Mouse (Mus musculus) embryonic facial prominence, embryonic 13.5 days (tissue): ENCODE results near the gene Ypel2. TPM values are rescaled to one million over a fixed set of nuclear protein-coding genes. Genes with fewer than 3 reads are reported as not detected.

Source experiments
- ATAC-seq: fragments of 200-750 bp; cut with Nextera tagmentation; 2 replicates; pipeline ENCODE4 v1.8.0; 2017; ENCODE audit warnings: low read depth; ENCODE audit not compliant: insufficient number of reproducible peaks, insufficient read depth, low FRiP score, low TSS enrichment
- H3K27ac ChIP-seq: fragments of 300-500 bp; sonication (generic); 2 replicates; pipeline ENCODE4 v1.5.1; 2015; ENCODE audit warnings: moderate library complexity, mild to moderate bottlenecking, inconsistent platforms
- H3K27me3 ChIP-seq: fragments of 300-500 bp; sonication (generic); 2 replicates; pipeline ENCODE4 v1.6.1; 2015; ENCODE audit warnings: mild to moderate bottlenecking, inconsistent platforms
- H3K36me3 ChIP-seq: fragments of 300-500 bp; sonication (generic); 2 replicates; pipeline ENCODE4 v1.6.1; 2015; ENCODE audit warnings: mild to moderate bottlenecking, inconsistent platforms
- H3K4me1 ChIP-seq: fragments of 300-500 bp; sonication (generic); 2 replicates; pipeline ENCODE4 v1.6.1; 2015; ENCODE audit warnings: inconsistent platforms
- H3K4me2 ChIP-seq: fragments of 300-500 bp; sonication (generic); 2 replicates; pipeline ENCODE4 v1.6.1; 2015; ENCODE audit warnings: moderate library complexity, mild to moderate bottlenecking, inconsistent platforms
- H3K4me3 ChIP-seq: fragments of 300-500 bp; sonication (generic); 2 replicates; pipeline ENCODE4 v1.5.1; 2015; ENCODE audit warnings: mild to moderate bottlenecking, inconsistent platforms
- H3K9ac ChIP-seq: fragments of 300-500 bp; sonication (generic); 2 replicates; pipeline ENCODE4 v1.6.1; 2015; ENCODE audit warnings: mild to moderate bottlenecking, inconsistent platforms
- H3K9me3 ChIP-seq: fragments of 300-500 bp; sonication (generic); 2 replicates; pipeline ENCODE4 v1.6.1; 2016; ENCODE audit warnings: inconsistent platforms
- WGBS: fragments of 180-500 bp; shearing (Covaris S2); methylation state at CpG from one replicate; pipeline ENCODE4 v1.1.7; 2015; ENCODE audit warnings: mixed read lengths; 5-methylcytosine and 5-hydroxymethylcytosine counted together
- polyA plus RNA-seq: library from polyadenylated mRNA; unstranded; fragments of >200 nt; fragmentation: Nextera tagmentation; extraction: Ambion mirVana; gene quantifications from 2 replicates; pipeline ENCODE4 v1.2.1, GENCODE M21; 2015

Gene Ypel2
- polyA plus RNA-seq, 1 experiment from 2014 or later: 12.2 TPM

DNA sequence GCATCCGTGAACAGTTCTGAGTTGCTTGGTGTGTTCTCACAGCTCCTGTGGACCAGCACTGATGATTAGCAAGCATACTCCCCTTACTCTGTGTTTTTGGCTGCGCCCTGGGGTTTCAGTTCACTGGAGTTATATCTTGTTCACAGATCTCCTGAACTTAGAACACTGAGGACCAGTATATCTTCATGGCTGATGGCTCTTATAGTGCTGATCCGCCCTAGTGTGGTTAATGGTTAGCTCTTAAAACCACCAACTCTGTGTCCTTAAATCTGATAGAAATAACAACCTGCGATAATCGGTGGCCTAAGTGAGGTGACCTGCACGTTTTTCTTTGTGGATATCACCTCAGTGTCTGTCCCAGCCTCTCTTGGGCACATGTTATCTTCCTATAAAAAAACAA is 84.5 kb downstream of the Ypel2 start:
- Histone ChIP-seq H3K27ac (no peak overlapping the region), H3K4me3 (no peak overlapping the region), H3K4me1 (no peaks in the 10 kb centered on the region), H3K9ac (no peak overlapping the region), H3K36me3 (no peaks in the 10 kb centered on the region), H3K4me2 (no peak overlapping the region), H3K9me3 (no peaks in the 10 kb centered on the region), H3K27me3 (no peaks in the 10 kb centered on the region)
- ATAC-seq: no peak
- 81% methylated on average over 6 of the region's 6 CpGs for WGBS

DNA sequence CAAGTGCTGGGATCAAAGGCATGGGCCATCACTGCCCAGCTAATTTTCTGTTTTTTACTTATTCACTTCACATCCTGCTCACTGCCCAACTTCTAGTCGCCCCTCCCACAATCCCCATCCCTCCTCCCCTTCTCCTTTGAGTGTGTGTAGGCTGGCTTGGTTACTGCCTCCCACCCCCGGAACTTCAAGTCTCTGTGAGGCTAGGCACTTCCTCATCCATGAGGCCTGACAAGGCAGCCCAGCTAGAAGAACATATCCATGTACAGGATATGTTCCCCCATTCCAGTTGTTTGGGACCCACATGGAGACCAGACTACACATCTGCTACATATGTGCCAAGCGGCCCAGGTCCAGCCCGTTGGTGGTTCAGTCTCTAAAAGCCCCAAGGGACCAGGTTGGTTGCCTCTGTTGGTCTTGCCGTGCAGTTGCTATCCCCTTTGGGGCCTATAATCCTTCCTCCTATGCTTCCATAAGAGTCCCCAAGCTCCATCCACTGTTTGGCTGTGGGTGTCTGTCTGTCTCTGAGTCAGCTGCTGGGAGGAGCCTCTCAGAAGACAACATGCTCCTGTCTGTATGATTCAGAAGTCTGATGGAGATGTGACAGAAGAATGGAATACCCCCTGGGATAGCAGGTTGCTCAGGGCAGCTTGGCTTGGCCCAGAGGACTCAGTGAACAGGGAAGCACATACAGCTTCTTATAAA is 85.5 kb downstream of the Ypel2 start:
- Histone ChIP-seq H3K9me3 (no peaks in the 10 kb centered on the region), H3K4me2 (no peak overlapping the region), H3K36me3 (no peaks in the 10 kb centered on the region), H3K27me3 (no peaks in the 10 kb centered on the region), H3K4me3 (no peak overlapping the region), H3K9ac (no peak overlapping the region), H3K4me1 (no peaks in the 10 kb centered on the region), H3K27ac (no peak overlapping the region)
- no peak for ATAC-seq
- 67% methylated on average over 5 of the region's 5 CpGs for WGBS

DNA sequence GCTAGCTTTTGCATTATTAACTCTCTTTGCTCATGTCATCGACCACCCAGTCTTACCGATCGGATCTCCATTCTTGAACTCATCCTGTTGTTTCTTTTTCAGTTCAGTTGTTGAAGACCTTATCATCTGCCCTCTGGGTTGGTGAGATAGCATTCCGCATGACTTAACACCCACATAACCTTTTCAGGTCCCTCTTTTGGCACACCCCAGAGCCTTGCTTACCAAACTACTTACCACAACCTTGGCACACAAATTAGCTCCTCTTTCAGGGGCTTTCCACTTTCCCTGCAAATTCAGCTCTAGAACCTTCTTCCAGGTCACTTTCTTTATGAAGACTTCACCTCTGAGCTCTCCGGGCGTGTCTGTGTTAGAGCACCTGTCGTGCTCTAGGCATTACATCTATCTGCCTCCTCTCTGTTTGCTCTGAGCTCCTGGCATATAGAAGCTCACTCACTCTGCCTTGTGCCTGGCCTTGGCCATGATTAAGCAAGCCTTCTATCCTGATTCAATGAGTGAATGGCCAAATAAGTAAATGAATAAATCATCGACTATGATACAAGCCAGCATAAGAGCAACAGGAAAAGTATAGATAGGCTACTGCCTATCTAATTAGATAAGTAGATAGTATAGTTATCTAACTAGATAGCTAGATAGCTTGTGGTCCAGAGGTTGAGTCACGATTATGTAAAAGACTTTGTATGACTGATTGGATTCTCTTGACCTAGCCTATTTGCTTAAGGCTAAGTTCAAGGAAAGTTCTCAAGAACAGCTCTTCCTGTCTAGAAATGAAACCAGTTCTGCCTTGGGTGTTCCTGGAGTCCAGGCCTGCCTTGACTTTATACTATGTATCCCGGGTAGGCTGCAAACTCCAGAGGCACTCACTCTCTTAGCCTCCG is 86.5 kb downstream of the Ypel2 start:
- Histone ChIP-seq H3K4me1 (no peaks in the 10 kb centered on the region), H3K27ac (no peak overlapping the region), H3K9me3 (no peaks in the 10 kb centered on the region), H3K4me3 (no peak overlapping the region), H3K27me3 (no peaks in the 10 kb centered on the region), H3K4me2 (no peak overlapping the region), H3K36me3 (no peaks in the 10 kb centered on the region), H3K9ac (no peak overlapping the region)
- no peak for ATAC-seq
- 88% methylated on average over 11 of the region's 11 CpGs for whole genome bisulfite sequencing

DNA sequence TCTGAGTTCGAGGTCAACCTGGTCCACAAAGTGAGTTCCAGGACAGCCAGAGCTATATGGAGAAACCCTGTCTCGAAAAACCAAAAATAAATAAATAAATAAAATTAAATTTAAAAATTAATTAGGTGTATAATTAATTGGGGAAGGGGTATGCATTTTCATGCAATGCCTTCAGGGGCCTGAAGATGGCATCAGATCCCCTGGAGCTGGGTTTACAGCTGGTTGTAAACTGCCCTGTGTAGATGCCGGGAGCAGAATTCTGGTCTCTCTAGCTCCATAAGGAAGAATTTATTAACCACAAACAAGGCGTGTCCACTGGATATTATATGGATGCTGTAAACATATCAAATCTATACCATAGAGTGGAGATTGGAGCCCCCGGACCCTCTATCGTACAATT is 87.2 kb downstream of the Ypel2 start:
- Histone ChIP-seq H3K4me3 (no peak overlapping the region), H3K36me3 (no peaks in the 10 kb centered on the region), H3K4me2 (no peak overlapping the region), H3K27me3 (no peaks in the 10 kb centered on the region), H3K9me3 (no peaks in the 10 kb centered on the region), H3K27ac (no peak overlapping the region), H3K9ac (no peak overlapping the region), H3K4me1 (no peaks in the 10 kb centered on the region)
- no peak for ATAC-seq
- 89% methylated on average over 6 of the region's 6 CpGs for WGBS

DNA sequence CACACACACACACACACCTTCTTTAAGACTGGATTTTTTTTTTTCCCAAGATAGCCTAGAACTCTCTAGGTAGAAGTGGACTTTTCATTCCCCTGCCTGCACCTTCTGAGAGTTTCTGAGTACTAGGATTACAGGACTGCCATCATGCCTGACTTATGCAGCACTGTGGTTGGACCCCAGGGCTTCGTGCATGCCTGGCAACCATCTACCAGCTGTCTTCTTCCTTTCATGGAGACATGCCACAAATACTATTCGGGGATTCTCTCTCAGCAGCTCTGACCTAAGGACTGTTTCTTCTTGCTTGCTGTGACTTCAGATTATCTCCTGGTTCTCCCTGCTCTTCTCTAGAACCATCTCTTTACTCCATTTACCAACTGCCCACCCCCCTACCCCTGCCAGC is 88.2 kb downstream of the Ypel2 start:
- 70% methylated on average over 2 of the region's 2 CpGs for WGBS
- Histone ChIP-seq H3K36me3 (no peaks in the 10 kb centered on the region), H3K9me3 (no peaks in the 10 kb centered on the region)

DNA sequence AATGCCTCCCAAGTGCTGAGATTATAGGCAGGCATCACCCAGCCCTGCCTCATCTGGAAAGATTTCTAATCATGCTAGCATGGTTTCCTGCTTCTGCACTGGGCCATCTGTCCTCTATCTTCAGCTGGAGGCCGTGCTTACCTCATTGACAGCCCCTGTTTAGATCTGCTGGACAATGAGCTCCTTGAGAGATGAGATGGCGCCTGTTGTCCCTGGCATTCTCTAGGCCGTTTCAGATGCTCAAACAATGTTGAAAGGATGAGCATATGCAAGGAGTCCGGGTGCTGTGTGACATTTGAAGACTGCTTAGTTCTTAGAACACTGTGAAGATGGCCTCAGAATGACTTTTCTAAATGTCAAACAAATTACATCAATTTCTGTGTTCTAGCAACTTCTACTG is 88.8 kb downstream of the Ypel2 start:
- no peak overlapping the region for H3K4me3 ChIP-seq
- H3K4me1 ChIP-seq: no peaks in the 10 kb centered on the region
- H3K4me2 ChIP-seq: no peak overlapping the region
- no peaks in the 10 kb centered on the region for H3K36me3 ChIP-seq
- WGBS: 61% methylated on average over 4 of the region's 4 CpGs
- no peaks in the 10 kb centered on the region for H3K9me3 ChIP-seq
- ATAC-seq: no peak
- no peaks in the 10 kb centered on the region for H3K27me3 ChIP-seq
- H3K9ac ChIP-seq: no peak overlapping the region
- H3K27ac ChIP-seq: no peak overlapping the region

More for the DNA sequence above, 88.2 kb downstream of the Ypel2 start:
- H3K27ac ChIP-seq: no peak overlapping the region
- no peaks in the 10 kb centered on the region for H3K4me1 ChIP-seq
- no peaks in the 10 kb centered on the region for H3K27me3 ChIP-seq
- no peak overlapping the region for H3K4me3 ChIP-seq
- no peak overlapping the region for H3K9ac ChIP-seq
- no peak overlapping the region for H3K4me2 ChIP-seq
- no peak for ATAC-seq

DNA sequence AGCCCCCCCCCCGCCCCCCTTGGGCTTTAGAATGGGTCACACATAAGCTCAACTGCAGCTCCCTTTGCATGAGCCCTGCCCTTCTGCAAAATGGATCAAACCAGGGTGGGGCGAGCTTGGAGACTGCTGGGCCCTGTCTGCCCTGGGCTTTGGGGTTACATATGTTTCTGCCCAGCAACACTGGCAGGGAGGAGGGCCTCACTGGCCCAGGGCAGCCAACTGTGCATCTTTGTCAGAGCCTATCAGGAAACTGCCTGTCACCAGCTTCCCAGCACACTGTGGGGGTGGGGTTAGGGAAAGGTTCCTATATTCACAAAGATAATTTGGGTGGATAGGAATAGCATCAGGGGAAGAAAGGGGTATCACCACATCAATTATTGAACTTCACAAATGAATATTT is 95.1 kb downstream of the Ypel2 start:
- Histone ChIP-seq H3K4me1 (peaks cover 26% of the 10 kb centered on the region), H3K9ac (0 out of 2 replicates have a peak overlapping the region, but pooled peaks have one; percentile 17), H3K4me3 (no peak overlapping the region), H3K27ac (peak overlapping the region; percentile 11; the same call in 1 of the 2 replicates), H3K4me2 (no peak overlapping the region), H3K27me3 (peaks cover 2% of the 10 kb centered on the region), H3K9me3 (no peaks in the 10 kb centered on the region), H3K36me3 (no peaks in the 10 kb centered on the region)
- WGBS: 40% methylated on average over 2 of the region's 2 CpGs
- ATAC-seq: no peak

GRCm38 (mm10) chr11:86895567-86895966 is 97.9 kb downstream of the Ypel2 start:
- no peak overlapping the region for H3K4me3 ChIP-seq
- whole genome bisulfite sequencing: 21% methylated on average over 3 of the region's 3 CpGs
- no peaks in the 10 kb centered on the region for H3K36me3 ChIP-seq
- H3K9ac ChIP-seq: no peak overlapping the region
- peaks cover 26% of the 10 kb centered on the region for H3K4me1 ChIP-seq
- H3K4me2 ChIP-seq: no peak overlapping the region
- ATAC-seq: no peak
- no peaks in the 10 kb centered on the region for H3K9me3 ChIP-seq
- peaks cover 7% of the 10 kb centered on the region for H3K27me3 ChIP-seq
- peak overlapping the region; percentile 28; the same call in 1 of the 2 replicates for H3K27ac ChIP-seq

GRCm38 (mm10) chr11:86895156-86895555 is 98.4 kb downstream of the Ypel2 start:
- WGBS: 19% methylated on average over 9 of the region's 9 CpGs
- H3K27me3 ChIP-seq: peaks cover 7% of the 10 kb centered on the region
- H3K36me3 ChIP-seq: no peaks in the 10 kb centered on the region
- no peak for ATAC-seq
- no peak overlapping the region for H3K4me3 ChIP-seq
- H3K4me1 ChIP-seq: peaks cover 26% of the 10 kb centered on the region
- H3K4me2 ChIP-seq: no peak overlapping the region
- no peaks in the 10 kb centered on the region for H3K9me3 ChIP-seq
- no peak overlapping the region for H3K9ac ChIP-seq
- H3K27ac ChIP-seq: peak overlapping the region; percentile 28; the same call in 1 of the 2 replicates

- Histone ChIP-seq H3K36me3 (no peaks in the 10 kb centered on the region), H3K27me3 (peaks cover 7% of the 10 kb centered on the region), H3K9me3 (no peaks in the 10 kb centered on the region), H3K4me1 (peaks cover 26% of the 10 kb centered on the region), H3K9ac (peak overlapping the region; percentile 64), H3K4me2 (peak overlapping the region; percentile 66), H3K4me3 (peak overlapping the region; percentile 40), H3K27ac (peak overlapping the region; percentile 28; the same call in 1 of the 2 replicates)
- WGBS: 5% methylated on average over 19 of the region's 19 CpGs
- peak; percentile 76; the same call in 1 of the 2 replicates for ATAC-seq
Measured at GRCm38 (mm10) chr11:86894171-86894577, 99.3 kb downstream of the Ypel2 start.

DNA sequence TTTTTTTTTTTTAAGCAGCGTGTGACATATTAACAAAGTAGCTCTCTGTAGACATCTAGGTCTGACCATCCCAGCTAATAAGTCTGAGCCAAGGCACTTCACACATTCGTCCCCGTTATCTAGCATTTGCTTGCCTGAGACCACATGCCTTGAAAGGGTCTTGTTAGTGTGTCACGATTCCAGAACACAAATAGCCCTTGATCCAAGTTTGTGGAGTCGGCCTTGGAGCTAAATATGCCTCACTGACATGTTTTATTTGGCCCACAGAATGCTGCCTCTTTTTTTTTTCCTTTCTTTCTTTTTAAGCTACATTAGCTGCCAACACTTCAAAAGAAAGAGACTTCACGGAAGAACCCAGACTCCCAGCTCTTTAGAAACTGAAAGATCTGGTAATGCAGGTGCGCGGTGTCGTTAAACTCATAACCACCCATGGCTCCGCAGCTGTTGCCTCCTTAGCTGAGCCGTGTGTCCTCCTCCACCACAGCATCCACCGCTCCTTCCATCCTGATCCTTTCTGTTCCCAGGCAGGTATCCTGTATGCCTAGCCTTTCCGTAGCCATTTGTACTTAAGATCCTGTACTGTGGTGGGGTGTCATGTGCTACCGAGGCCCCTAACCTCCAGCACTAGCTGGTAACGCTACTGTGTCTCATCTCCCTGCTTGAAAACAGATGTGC is 100.4 kb downstream of the Ypel2 start:
- WGBS: 74% methylated on average over 15 of the region's 15 CpGs
- Histone ChIP-seq H3K4me3 (no peak overlapping the region), H3K9me3 (no peaks in the 10 kb centered on the region), H3K36me3 (no peaks in the 10 kb centered on the region), H3K4me1 (peaks cover 19% of the 10 kb centered on the region), H3K27me3 (peaks cover 7% of the 10 kb centered on the region), H3K27ac (no peak overlapping the region), H3K4me2 (no peak overlapping the region), H3K9ac (no peak overlapping the region)
- no peak for ATAC-seq
